Mouse (Mus musculus) left cerebral cortex, adult 18-20 months (tissue): Measurements from ENCODE around the gene Olfr1274-ps. TPM values are rescaled to one million over a fixed set of nuclear protein-coding genes. Genes with fewer than 3 reads are reported as not detected.
"Not testable (repeated sequence)": the region's sequence is repeated elsewhere in the genome, so short reads cannot be mapped to it uniquely, and the experiment has no call there.

Source experiments
- DNase-seq, 2 experiments: peaks; one replicate each; pipeline ENCODE4 v3.0.0; 2021 to 2022; ENCODE audit warnings: low spot score in 2 of 2, mixed read lengths in 1 of 2
- long read RNA-seq, 2 experiments: library from polyadenylated mRNA; stranded (forward); transcript quantifications; one replicate each; pipeline ENCODE4 v2.0.0; 2021
- total RNA-seq, 2 experiments: library from RNA; stranded (reverse); gene quantifications; 2 replicates each; pipeline ENCODE4 v1.2.3; 2021

The Olfr1274-ps gene
- total RNA-seq, result not detected
- long read RNA-seq, experiment 1, result 0 reads
- long read RNA-seq, experiment 2, result 0 reads

- not testable (repeated sequence) for DNase-seq
Observed at GRCm38 (mm10) chr2:90398633-90399107, at the start of gene Olfr1274-ps. Olfr1274-ps (plus strand) TSS chr2:90398683.

GRCm38 (mm10) chr2:90351047-90351446, 47.4 kb upstream of the Olfr1274-ps start:
- not testable (repeated sequence) for DNase-seq

GRCm38 (mm10) chr2:90351540-90351939, 46.9 kb upstream of the Olfr1274-ps start:
- not testable (repeated sequence) for DNase-seq

DNA sequence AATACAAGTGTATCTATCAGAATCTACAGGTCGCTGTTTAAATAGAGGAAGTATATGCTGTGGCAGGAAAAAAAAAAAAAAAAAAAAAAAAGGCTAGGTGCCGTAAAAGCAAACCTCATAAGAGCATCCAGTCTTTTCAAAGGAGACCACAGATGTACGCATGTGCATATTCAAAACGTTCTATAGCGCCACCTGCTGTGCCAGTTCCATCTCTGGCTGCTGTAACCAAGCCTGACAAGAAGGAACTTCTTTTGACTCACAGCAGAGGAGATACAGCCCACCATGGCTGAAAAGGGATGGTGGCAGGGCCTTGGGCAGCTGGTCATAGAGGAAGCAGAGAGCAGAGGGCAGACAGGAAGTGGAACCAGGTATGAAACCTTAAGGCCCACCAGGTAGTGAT, 39.3 kb upstream of the Olfr1274-ps start:
- not testable (repeated sequence) for DNase-seq

GRCm38 (mm10) chr2:90360199-90360598, 38.3 kb upstream of the Olfr1274-ps start:
- DNase-seq, result not testable (repeated sequence)

- DNase-seq, result not testable (repeated sequence)
Observed at GRCm38 (mm10) chr2:90414110-90414821, 15.8 kb downstream of the Olfr1274-ps start.

GRCm38 (mm10) chr2:90422282-90422681, 23.8 kb downstream of the Olfr1274-ps start:
- not testable (repeated sequence) for DNase-seq

DNA sequence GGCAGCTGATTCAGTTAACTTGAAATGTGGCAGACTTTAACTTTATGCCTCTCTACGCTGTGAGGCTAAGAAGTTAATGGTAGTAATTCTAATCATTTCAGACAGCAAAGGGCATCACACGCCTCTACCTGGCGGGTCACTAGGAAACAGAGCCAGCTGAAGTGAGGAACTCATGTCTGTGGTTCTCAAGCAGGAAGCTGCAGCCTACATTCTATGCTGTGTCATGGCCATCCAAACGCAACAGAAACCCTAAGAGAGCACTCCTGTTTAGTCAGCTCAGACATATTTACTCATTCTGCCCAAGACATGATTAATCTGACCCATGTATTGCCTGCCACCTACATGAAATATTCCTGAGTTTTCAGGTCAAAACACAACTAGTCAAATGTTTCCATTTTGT, 26.5 kb downstream of the Olfr1274-ps start:
- not testable (repeated sequence) for DNase-seq

- not testable (repeated sequence) for DNase-seq
Observed at GRCm38 (mm10) chr2:90428988-90429717, 30.7 kb downstream of the Olfr1274-ps start.

GRCm38 (mm10) chr2:90429782-90430181, 31.3 kb downstream of the Olfr1274-ps start:
- DNase-seq, result not testable (repeated sequence)

GRCm38 (mm10) chr2:90437453-90437852, 39.0 kb downstream of the Olfr1274-ps start:
- not testable (repeated sequence) for DNase-seq

GRCm38 (mm10) chr2:90440169-90440568, 41.7 kb downstream of the Olfr1274-ps start:
- DNase-seq, result not testable (repeated sequence)

DNA sequence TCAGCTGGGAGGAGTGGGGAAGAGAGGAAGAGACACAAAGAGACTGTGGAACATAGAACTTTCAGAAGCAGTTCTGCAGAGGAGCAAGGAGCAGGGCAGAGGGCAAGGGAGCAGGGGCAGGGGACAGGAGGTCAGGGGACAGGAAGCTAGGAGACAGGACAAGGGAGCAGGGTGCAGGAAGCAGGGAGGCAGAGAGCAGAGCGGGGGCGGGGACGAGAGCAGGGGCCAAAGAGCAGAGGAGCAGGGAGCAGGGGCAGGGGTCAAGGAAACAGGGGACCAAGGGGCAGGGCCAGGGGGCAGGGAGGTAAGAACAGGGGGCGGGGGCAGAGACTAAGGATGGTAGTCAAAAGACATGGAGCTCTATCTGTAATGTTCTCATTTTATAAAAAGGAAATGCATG, 43.3 kb downstream of the Olfr1274-ps start:
- DNase-seq, result not testable (repeated sequence)

DNA sequence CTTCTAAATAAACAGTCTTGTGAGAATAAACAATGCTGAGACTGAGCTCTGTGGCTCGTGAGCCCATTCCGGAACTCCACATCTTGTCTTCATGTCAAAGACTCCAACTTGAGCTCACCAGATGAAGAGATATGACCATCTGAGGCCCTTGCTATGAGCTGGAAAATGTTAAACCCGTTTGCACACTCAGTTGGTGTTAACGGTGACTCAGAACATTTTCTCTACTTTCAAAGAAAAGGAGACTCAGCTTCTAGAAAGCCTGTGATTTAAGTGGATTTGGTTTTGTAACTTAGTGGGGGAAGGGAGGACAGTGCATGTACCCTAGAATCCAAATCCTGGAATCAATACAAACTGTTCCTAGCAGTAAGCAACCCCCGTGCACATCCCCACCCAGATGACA, 45.3 kb downstream of the Olfr1274-ps start:
- DNase-seq, result no peak

DNA sequence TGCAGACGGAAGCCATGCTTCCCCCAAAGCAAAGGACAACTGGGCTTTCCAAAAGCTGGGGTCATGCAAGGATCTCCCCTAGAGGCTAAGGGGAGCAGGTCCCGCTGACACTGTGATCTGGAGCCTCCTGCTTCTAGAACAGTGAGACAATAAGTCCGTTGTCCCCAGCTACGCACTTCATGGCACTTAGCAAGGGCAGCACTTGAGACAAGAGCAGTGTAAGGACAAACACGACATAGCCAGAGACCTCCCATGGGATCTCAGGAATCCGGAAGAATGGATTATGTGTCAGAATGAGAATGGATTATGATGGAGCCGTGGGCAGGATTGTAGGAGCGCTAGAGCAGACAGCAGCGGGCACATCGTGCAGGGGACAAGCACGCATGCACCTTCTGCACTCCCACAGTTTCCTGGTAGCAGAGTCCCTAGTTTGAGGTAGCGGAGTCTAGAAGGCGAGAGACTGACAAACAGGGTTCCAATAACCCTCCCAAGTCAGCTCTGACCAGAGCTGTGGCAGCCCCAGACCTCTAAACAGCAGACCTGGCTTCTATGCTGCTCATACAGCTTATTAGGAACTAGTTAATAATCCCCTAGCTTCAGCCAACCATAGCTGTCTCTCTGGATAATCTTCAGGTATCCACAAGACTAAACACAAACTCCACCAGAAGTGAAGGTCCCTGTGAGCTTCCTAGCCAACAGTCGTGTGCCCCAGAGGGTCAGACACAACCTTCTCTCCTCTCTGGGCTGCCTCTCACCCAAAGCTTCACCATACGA, 50.7 kb downstream of the Olfr1274-ps start:
- no peak for DNase-seq

DNA sequence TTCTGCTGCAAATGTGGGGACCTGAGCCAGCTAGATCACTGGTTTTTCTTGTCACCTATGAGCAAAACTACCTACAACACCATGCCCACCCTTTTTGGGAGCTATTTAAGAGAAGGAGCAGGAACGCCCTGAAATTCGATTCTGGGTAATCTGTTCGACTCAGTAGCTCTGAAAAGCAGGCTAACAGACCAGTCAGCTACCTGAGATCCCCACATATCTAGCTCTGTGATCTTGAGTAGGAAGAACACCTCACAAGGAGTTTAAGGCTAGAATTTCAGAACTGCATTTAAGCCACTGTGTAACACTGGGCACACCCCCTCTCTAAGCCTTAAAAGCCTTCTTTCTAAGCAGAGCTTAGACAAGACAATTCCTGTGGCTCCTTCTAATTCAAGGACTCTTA, 53.9 kb downstream of the Olfr1274-ps start:
- DNase-seq, result no peak

Other genes starting within 250 kb of the Olfr1274-ps start
- not detected for gene Olfr1270, start 245.6 kb upstream of the Olfr1274-ps start, total RNA-seq
- gene Olfr1506, start 174.2 kb upstream of the Olfr1274-ps start, total RNA-seq, result not detected
- gene Olfr142, start 141.1 kb upstream of the Olfr1274-ps start, total RNA-seq, result not detected
- gene Olfr1271, start 127.7 kb upstream of the Olfr1274-ps start, total RNA-seq, result not detected
- not detected for gene Olfr1272, start 105.8 kb upstream of the Olfr1274-ps start, total RNA-seq
- gene Gm13769, start 76.5 kb upstream of the Olfr1274-ps start, total RNA-seq, result not detected
- 100 to 1,000 TPM in 1 of 2 experiments, 10 to 100 TPM in 1; 99.3 to 104 TPM for gene Ptprj, start 182.0 kb downstream of the Olfr1274-ps start, total RNA-seq